Mouse (Mus musculus) liver, embryonic 12.5 days (tissue): Measurements from ENCODE around the gene Zfhx3. TPM values are rescaled to one million over a fixed set of nuclear protein-coding genes. Genes with fewer than 3 reads are reported as not detected.

Experiments
- ATAC-seq: fragments of 200-750 bp; cut with Nextera tagmentation; 2 replicates; pipeline ENCODE4 v1.8.0; 2017; ENCODE audit warnings: moderate number of reproducible peaks, mild to moderate bottlenecking, moderate library complexity
- H3K27ac ChIP-seq: fragments of 300-500 bp; sonication (generic); 2 replicates; pipeline ENCODE4 v1.5.1; 2016; ENCODE audit warnings: mild to moderate bottlenecking
- H3K27me3 ChIP-seq: fragments of 300-500 bp; sonication (generic); replicated peaks from 2 replicates; pipeline ENCODE4 v1.6.1; 2016; ENCODE audit warnings: mild to moderate bottlenecking, moderate library complexity
- H3K36me3 ChIP-seq: fragments of 300-500 bp; sonication (generic); 2 replicates; pipeline ENCODE4 v1.6.1; 2016; ENCODE audit warnings: mild to moderate bottlenecking, moderate library complexity
- H3K4me1 ChIP-seq: fragments of 300-500 bp; sonication (generic); 2 replicates; pipeline ENCODE4 v1.6.1; 2016
- H3K4me2 ChIP-seq: fragments of 300-500 bp; sonication (generic); 2 replicates; pipeline ENCODE4 v1.6.1; 2016; ENCODE audit warnings: mild to moderate bottlenecking, moderate library complexity
- H3K4me3 ChIP-seq: fragments of 300-500 bp; sonication (generic); 2 replicates; pipeline ENCODE4 v1.5.1; 2016; ENCODE audit warnings: mild to moderate bottlenecking, moderate library complexity
- H3K9ac ChIP-seq: fragments of 300-500 bp; sonication (generic); 2 replicates; pipeline ENCODE4 v1.6.1; 2016; ENCODE audit warnings: mild to moderate bottlenecking, moderate library complexity
- H3K9me3 ChIP-seq: fragments of 300-500 bp; sonication (generic); replicated peaks from 2 replicates; pipeline ENCODE4 v1.6.1; 2016; ENCODE audit warnings: mild to moderate bottlenecking, moderate library complexity
- WGBS: fragments of 180-500 bp; shearing (Covaris S2); methylation state at CpG from one replicate; pipeline ENCODE4 v1.1.7; 2016; ENCODE audit not compliant: insufficient replicate concordance; 5-methylcytosine and 5-hydroxymethylcytosine counted together
- polyA plus RNA-seq: library from polyadenylated mRNA; unstranded; fragments of >200 nt; fragmentation: Nextera tagmentation; extraction: Ambion mirVana; gene quantifications from 2 replicates; pipeline ENCODE4 v1.2.1, GENCODE M21; 2016

The Zfhx3 gene
- polyA plus RNA-seq, 1 experiment from 2014 or later = 2.4 TPM

- Histone ChIP-seq H3K27me3 (no peaks in the 10 kb centered on the region), H3K4me2 (no peak overlapping the region), H3K27ac (no peak overlapping the region), H3K36me3 (peaks cover 5% of the 10 kb centered on the region; the same call in 1 of the 2 replicates), H3K9me3 (no peaks in the 10 kb centered on the region), H3K4me3 (no peak overlapping the region), H3K9ac (no peak overlapping the region), H3K4me1 (peaks cover 8% of the 10 kb centered on the region; the same call in 1 of the 2 replicates)
- 79% methylated on average over 6 of the region's 6 CpGs for WGBS
- ATAC-seq = no peak
Observed at GRCm38 (mm10) chr8:108803017-108803416, 860.6 kb downstream of the Zfhx3 start.

DNA sequence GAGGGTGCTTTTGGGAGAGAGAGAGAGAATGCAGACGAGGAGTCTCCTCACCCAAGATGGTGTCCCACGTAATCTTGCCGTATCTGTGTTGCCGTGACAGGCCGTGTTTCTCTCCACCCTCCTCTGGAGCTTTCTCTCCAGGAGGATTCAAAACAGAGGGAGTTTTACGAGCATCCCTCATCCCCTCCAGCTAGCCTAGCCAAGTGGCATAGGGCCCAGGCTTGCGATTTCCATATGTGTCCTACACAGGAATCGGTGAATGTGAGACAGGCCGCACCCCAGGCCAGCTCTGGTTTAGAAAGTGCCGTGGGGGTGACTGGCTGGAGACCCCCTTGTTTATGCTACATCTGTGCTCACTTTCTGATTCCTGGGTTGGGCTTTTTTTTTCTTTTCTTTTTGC lies 869.2 kb downstream of the Zfhx3 start:
- WGBS = 78% methylated on average over 10 of the region's 10 CpGs
- Histone ChIP-seq H3K4me2 (no peak overlapping the region), H3K27me3 (no peaks in the 10 kb centered on the region)

DNA sequence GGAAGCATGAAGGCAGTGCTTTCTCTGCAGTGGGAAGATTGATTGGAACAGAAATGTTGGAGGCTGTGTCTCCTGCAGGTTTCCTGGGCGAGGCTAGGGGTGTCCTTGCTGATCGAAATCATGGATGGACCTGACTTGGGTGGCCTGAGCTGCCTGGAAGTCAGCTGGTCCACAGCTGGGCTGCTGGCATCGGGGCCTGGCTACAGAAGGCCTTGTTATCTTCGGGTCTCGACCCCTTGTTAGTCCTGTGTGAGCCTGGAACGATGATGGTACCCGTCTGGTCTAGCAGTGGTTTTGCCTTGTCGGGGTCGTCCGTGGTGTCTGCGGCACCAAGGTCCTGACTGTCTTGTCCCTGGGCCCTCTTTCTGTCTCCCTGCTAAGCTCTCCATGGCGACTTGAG lies 870.9 kb downstream of the Zfhx3 start:
- no peak for ATAC-seq
- whole genome bisulfite sequencing = 65% methylated on average over 12 of the region's 12 CpGs
- Histone ChIP-seq H3K27me3 (no peaks in the 10 kb centered on the region), H3K9ac (no peak overlapping the region), H3K9me3 (no peaks in the 10 kb centered on the region), H3K27ac (no peak overlapping the region), H3K4me2 (no peak overlapping the region), H3K4me1 (no peaks in the 10 kb centered on the region), H3K36me3 (no peaks in the 10 kb centered on the region), H3K4me3 (no peak overlapping the region)

More for the DNA sequence above, 869.2 kb downstream of the Zfhx3 start:
- H3K4me3 ChIP-seq = no peak overlapping the region
- no peaks in the 10 kb centered on the region for H3K4me1 ChIP-seq
- H3K9ac ChIP-seq = no peak overlapping the region
- no peaks in the 10 kb centered on the region for H3K36me3 ChIP-seq
- ATAC-seq = no peak
- no peak overlapping the region for H3K27ac ChIP-seq
- no peaks in the 10 kb centered on the region for H3K9me3 ChIP-seq

- no peaks in the 10 kb centered on the region for H3K27me3 ChIP-seq
- peaks cover 32% of the 10 kb centered on the region for H3K4me1 ChIP-seq
Observed at GRCm38 (mm10) chr8:108819271-108819671, 876.8 kb downstream of the Zfhx3 start.

GRCm38 (mm10) chr8:108819826-108820225 lies 877.4 kb downstream of the Zfhx3 start:
- Histone ChIP-seq H3K4me1 (peaks cover 32% of the 10 kb centered on the region), H3K9me3 (no peaks in the 10 kb centered on the region), H3K9ac (no peak overlapping the region), H3K27me3 (no peaks in the 10 kb centered on the region), H3K27ac (peak overlapping the region; percentile 41; the same call in 1 of the 2 replicates), H3K4me2 (peak overlapping the region; percentile 61), H3K36me3 (no peaks in the 10 kb centered on the region), H3K4me3 (peak overlapping the region; percentile 35; the same call in 1 of the 2 replicates)
- 14% methylated on average over 3 of the region's 3 CpGs for WGBS
- ATAC-seq = peak; percentile 76

More at GRCm38 (mm10) chr8:108819271-108819671, 876.8 kb downstream of the Zfhx3 start:
- 57% methylated on average over 8 of the region's 8 CpGs for WGBS
- Histone ChIP-seq H3K4me2 (no peak overlapping the region), H3K27ac (no peak overlapping the region), H3K36me3 (no peaks in the 10 kb centered on the region), H3K4me3 (no peak overlapping the region), H3K9ac (no peak overlapping the region), H3K9me3 (no peaks in the 10 kb centered on the region)
- no peak for ATAC-seq

DNA sequence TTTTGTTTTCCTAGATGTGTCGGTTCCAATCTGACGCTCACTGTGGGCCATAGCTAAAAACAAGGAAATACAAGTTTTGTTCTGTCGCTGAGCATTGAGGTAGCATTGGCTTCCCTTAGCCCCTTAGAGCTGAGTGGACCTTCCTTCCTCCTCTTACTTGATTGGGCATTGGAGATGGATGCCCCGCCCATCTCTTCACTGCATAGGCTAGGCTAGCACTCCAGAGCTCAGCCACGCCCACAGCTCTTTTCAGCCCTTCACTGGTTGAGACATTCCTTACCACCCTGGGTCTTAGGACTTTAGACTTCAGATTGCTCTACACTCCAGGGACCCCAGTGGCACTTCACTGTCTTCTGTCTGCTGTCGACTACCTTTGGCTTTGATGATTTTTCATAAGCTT lies 878.2 kb downstream of the Zfhx3 start:
- Histone ChIP-seq H3K4me1 (peaks cover 32% of the 10 kb centered on the region), H3K27ac (no peak overlapping the region), H3K36me3 (no peaks in the 10 kb centered on the region), H3K4me2 (peak overlapping the region; percentile 61), H3K9ac (no peak overlapping the region), H3K9me3 (no peaks in the 10 kb centered on the region), H3K27me3 (no peaks in the 10 kb centered on the region), H3K4me3 (peak overlapping the region; percentile 35)
- WGBS = 11% methylated on average over 6 of the region's 6 CpGs
- peak; percentile 91 for ATAC-seq

DNA sequence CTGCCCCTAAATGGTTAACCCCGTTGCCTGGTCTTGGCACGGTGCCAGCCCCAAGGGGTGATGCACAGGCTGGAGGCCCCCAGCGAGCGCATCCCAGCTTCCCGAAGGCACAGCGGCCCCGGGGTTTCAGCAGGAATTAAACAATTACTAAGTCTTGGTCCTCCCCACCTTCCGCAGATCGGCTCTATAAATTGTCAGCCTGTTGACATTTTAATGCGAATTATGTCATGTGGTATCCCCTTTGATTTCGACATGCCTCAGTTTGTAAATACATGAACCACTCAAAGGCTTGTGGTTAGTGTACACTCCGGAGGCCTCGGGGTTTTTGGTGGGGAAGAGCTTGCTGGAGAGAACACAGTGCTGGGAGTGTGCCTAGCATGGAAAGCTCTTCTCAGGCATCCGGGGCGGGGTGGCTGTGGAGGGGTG lies 880.4 kb downstream of the Zfhx3 start:
- Histone ChIP-seq H3K9me3 (no peaks in the 10 kb centered on the region), H3K27ac (no peak overlapping the region), H3K4me1 (peaks cover 32% of the 10 kb centered on the region), H3K4me2 (no peak overlapping the region), H3K9ac (no peak overlapping the region), H3K27me3 (no peaks in the 10 kb centered on the region), H3K4me3 (no peak overlapping the region), H3K36me3 (no peaks in the 10 kb centered on the region)
- 61% methylated on average over 15 of the region's 15 CpGs for WGBS
- ATAC-seq = no peak

- Histone ChIP-seq H3K36me3 (no peaks in the 10 kb centered on the region), H3K4me2 (no peak overlapping the region), H3K9me3 (no peaks in the 10 kb centered on the region), H3K4me1 (peaks cover 31% of the 10 kb centered on the region), H3K27me3 (no peaks in the 10 kb centered on the region), H3K4me3 (no peak overlapping the region), H3K9ac (no peak overlapping the region), H3K27ac (no peak overlapping the region)
- ATAC-seq = no peak
- 81% methylated on average over 4 of the region's 4 CpGs for WGBS
Observed at GRCm38 (mm10) chr8:108824049-108824448, 881.6 kb downstream of the Zfhx3 start.

GRCm38 (mm10) chr8:108826414-108826813 lies 884.0 kb downstream of the Zfhx3 start:
- no peaks in the 10 kb centered on the region for H3K36me3 ChIP-seq
- no peaks in the 10 kb centered on the region for H3K9me3 ChIP-seq
- H3K27ac ChIP-seq = peak overlapping the region; percentile 48; the same call in 1 of the 2 replicates
- H3K9ac ChIP-seq = no peak overlapping the region
- no peak overlapping the region for H3K4me3 ChIP-seq
- 66% methylated on average over 4 of the region's 4 CpGs for WGBS
- ATAC-seq = no peak
- H3K4me2 ChIP-seq = no peak overlapping the region
- H3K4me1 ChIP-seq = peaks cover 13% of the 10 kb centered on the region
- H3K27me3 ChIP-seq = no peaks in the 10 kb centered on the region

- no peaks in the 10 kb centered on the region for H3K36me3 ChIP-seq
- H3K4me1 ChIP-seq = peaks cover 6% of the 10 kb centered on the region
- H3K9ac ChIP-seq = no peak overlapping the region
- no peaks in the 10 kb centered on the region for H3K9me3 ChIP-seq
- H3K4me3 ChIP-seq = no peak overlapping the region
- no peak overlapping the region for H3K4me2 ChIP-seq
- 44% methylated on average over 15 of the region's 15 CpGs for WGBS
- no peak overlapping the region for H3K27ac ChIP-seq
- no peaks in the 10 kb centered on the region for H3K27me3 ChIP-seq
- no peak for ATAC-seq
Observed at GRCm38 (mm10) chr8:108827428-108827827, 885.0 kb downstream of the Zfhx3 start.

DNA sequence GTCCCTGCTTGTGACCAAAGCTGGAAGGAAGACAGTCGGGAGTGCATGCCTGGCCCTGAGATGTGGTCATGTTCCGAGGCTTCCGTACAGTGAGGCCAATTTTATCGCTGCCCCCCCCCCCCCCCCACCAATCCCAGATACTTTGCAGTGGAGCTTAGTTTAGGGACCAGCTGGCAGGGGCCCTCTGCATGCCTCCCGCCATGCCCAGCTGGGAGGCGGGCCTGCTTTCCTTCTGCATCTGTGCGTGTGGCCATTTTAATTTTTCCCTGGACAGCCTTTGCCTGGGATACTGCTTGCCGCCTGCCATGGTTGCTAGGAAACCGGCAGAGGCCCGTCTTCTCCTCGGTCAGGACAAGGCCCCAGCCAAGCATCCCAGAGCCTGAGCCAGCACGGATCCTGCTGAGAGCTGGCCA lies 886.9 kb downstream of the Zfhx3 start:
- no peak for ATAC-seq
- no peak overlapping the region for H3K4me3 ChIP-seq
- no peak overlapping the region for H3K4me2 ChIP-seq
- no peaks in the 10 kb centered on the region for H3K4me1 ChIP-seq
- H3K36me3 ChIP-seq = 0 out of 2 replicates have a peak, but pooled peaks cover under 1% of the 10 kb centered on the region
- no peaks in the 10 kb centered on the region for H3K9me3 ChIP-seq
- no peaks in the 10 kb centered on the region for H3K27me3 ChIP-seq
- no peak overlapping the region for H3K9ac ChIP-seq
- no peak overlapping the region for H3K27ac ChIP-seq
- 73% methylated on average over 11 of the region's 12 CpGs for WGBS

- Histone ChIP-seq H3K9ac (no peak overlapping the region), H3K4me3 (no peak overlapping the region), H3K4me1 (no peaks in the 10 kb centered on the region), H3K27ac (no peak overlapping the region), H3K36me3 (peaks cover 5% of the 10 kb centered on the region; the same call in 1 of the 2 replicates), H3K4me2 (no peak overlapping the region), H3K9me3 (no peaks in the 10 kb centered on the region), H3K27me3 (no peaks in the 10 kb centered on the region; the same call in 1 of the 2 replicates)
- WGBS = 74% methylated on average over 11 of the region's 11 CpGs
- ATAC-seq = no peak
Observed at GRCm38 (mm10) chr8:108835143-108835542, 892.7 kb downstream of the Zfhx3 start.

DNA sequence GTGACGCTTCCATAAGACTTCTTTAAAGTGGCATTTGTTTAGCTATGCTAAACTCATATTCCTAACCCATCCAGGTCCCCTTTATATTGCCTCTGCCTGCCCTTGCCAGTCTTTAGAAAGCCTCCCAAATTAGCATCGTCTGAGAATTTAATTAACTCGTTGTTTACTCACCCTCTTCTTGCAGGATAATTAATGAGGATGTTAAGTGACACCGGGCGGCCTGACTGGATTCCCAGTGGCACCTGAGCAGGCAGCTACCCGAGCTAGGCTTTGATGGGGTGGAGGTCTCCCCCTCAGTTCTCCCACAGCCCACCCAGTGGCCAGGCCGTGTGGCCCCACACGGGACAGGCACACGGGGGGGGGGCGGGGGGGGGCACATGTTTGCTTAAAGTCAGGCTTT lies 895.3 kb downstream of the Zfhx3 start:
- peaks cover 5% of the 10 kb centered on the region; the same call in 1 of the 2 replicates for H3K36me3 ChIP-seq
- H3K27ac ChIP-seq = no peak overlapping the region
- H3K4me1 ChIP-seq = no peaks in the 10 kb centered on the region
- no peak overlapping the region for H3K4me3 ChIP-seq
- 57% methylated on average over 10 of the region's 10 CpGs for WGBS
- no peak overlapping the region for H3K9ac ChIP-seq
- no peak overlapping the region for H3K4me2 ChIP-seq
- H3K27me3 ChIP-seq = no peaks in the 10 kb centered on the region; the same call in 1 of the 2 replicates
- H3K9me3 ChIP-seq = no peaks in the 10 kb centered on the region
- no peak for ATAC-seq
